Mouse (Mus musculus) CH12.LX (cell line): ENCODE measurements around the gene Gm17324. TPM values are rescaled to one million over a fixed set of nuclear protein-coding genes. Genes with fewer than 3 reads are reported as not detected.

Source experiments
- DNase-seq: peaks from one replicate; pipeline ENCODE4 v3.0.0-alpha.2; 2013; ENCODE audit errors: extremely low read depth
- H3K27ac ChIP-seq: 2 replicates; pipeline ENCODE4 v1.5.1; 2012; ENCODE audit warnings: low read depth, mild to moderate bottlenecking, control low read depth, moderate library complexity; ENCODE audit not compliant: insufficient read depth
- H3K27me3 ChIP-seq: replicated peaks from 2 replicates; pipeline ENCODE3; 2012; ENCODE audit warnings: inconsistent platforms
- H3K36me3 ChIP-seq, 2 experiments: replicated peaks in 1 of 2; 2 replicates each; pipeline versions ENCODE3 to v1.6.1; 2012; ENCODE audit warnings: inconsistent platforms in 1 of 2, low read length in 1 of 2, mild to moderate bottlenecking in 1 of 2, mixed read lengths in 1 of 2, moderate library complexity in 1 of 2; ENCODE audit not compliant: control insufficient read depth in 1 of 2, insufficient read depth in 1 of 2
- H3K4me1 ChIP-seq, 2 experiments: 2 replicates each; pipeline ENCODE4 v1.6.1; 2012; ENCODE audit warnings: inconsistent platforms in 1 of 2, moderate library complexity in 1 of 2; ENCODE audit not compliant: insufficient read depth in 2 of 2, control insufficient read depth in 1 of 2
- H3K4me2 ChIP-seq: 2 replicates; pipeline ENCODE4 v1.6.1; 2012; ENCODE audit warnings: low read depth, mild to moderate bottlenecking, control low read depth; ENCODE audit not compliant: poor library complexity, insufficient read depth, severe bottlenecking
- H3K4me3 ChIP-seq, 3 experiments: fragments of 150-350 bp in 1 of 3; sonication (generic) in 1 of 3; replicated peaks in 1 of 3; 2 replicates each; pipeline versions ENCODE3 to v1.5.1; 2011 to 2012; ENCODE audit warnings: low read depth in 2 of 3, low read length in 2 of 3, mild to moderate bottlenecking in 2 of 3, moderate library complexity in 2 of 3, control low read depth in 1 of 3, improper control_type of control experiment in 1 of 3, inconsistent platforms in 1 of 3, mixed read lengths in 1 of 3; ENCODE audit not compliant: poor library complexity in 1 of 3
- H3K79me2 ChIP-seq: replicated peaks from 2 replicates; pipeline ENCODE4 v1.6.1; 2012; ENCODE audit warnings: mild to moderate bottlenecking, moderate library complexity; ENCODE audit not compliant: control insufficient read depth, poor library complexity, insufficient read depth, severe bottlenecking; ENCODE audit errors: extremely low read depth
- H3K9ac ChIP-seq: 2 replicates; pipeline ENCODE4 v1.6.1; 2012; ENCODE audit warnings: low read depth, mild to moderate bottlenecking, control low read depth, moderate library complexity; ENCODE audit not compliant: insufficient read depth
- H3K9me3 ChIP-seq: replicated peaks from 2 replicates; pipeline ENCODE3; 2012; ENCODE audit warnings: low read length, inconsistent platforms, mixed read lengths
- CHD1 ChIP-seq: IDR thresholded peaks from 2 replicates; pipeline ENCODE4 v1.6.1; 2012; ENCODE audit warnings: low read depth, low read length, improper control_type of control experiment, inconsistent platforms
- CHD2 ChIP-seq: IDR thresholded peaks from 2 replicates; pipeline ENCODE4 v1.6.1; 2011; ENCODE audit warnings: low read length, improper control_type of control experiment
- E2F4 ChIP-seq: IDR thresholded peaks from 2 replicates; pipeline ENCODE4 v1.6.1; 2011; ENCODE audit warnings: low read depth, low read length, improper control_type of control experiment; ENCODE audit not compliant: insufficient replicate concordance
- ELF1 ChIP-seq: IDR thresholded peaks from 2 replicates; pipeline ENCODE4 v1.6.1; 2014; ENCODE audit warnings: low read depth, mild to moderate bottlenecking, inconsistent platforms, low read length, improper control_type of control experiment
- ETS1 ChIP-seq: conservative IDR thresholded peaks from 2 replicates; pipeline ENCODE4 v1.6.1; 2012; ENCODE audit warnings: low read depth, mild to moderate bottlenecking, inconsistent platforms, low read length, improper control_type of control experiment, moderate library complexity
- GABPA ChIP-seq: IDR thresholded peaks from 2 replicates; pipeline ENCODE4 v1.6.1; 2012; ENCODE audit warnings: low read depth, low read length, improper control_type of control experiment, inconsistent platforms; ENCODE audit not compliant: insufficient replicate concordance
- IRF4 ChIP-seq: IDR thresholded peaks from 2 replicates; pipeline ENCODE4 v1.6.1; 2014; ENCODE audit warnings: low read depth, mild to moderate bottlenecking, inconsistent platforms, low read length, improper control_type of control experiment
- MEF2A ChIP-seq: IDR thresholded peaks from 2 replicates; pipeline ENCODE4 v1.6.1; 2014; ENCODE audit warnings: low read depth, mild to moderate bottlenecking, inconsistent platforms, low read length, improper control_type of control experiment, borderline replicate concordance
- MXI1 ChIP-seq: IDR thresholded peaks from 2 replicates; pipeline ENCODE4 v1.6.1; 2011; ENCODE audit warnings: mild to moderate bottlenecking, low read depth, low read length, improper control_type of control experiment
- MYC ChIP-seq: IDR thresholded peaks from 2 replicates; pipeline ENCODE4 v1.6.1; 2011; ENCODE audit warnings: low read depth, mild to moderate bottlenecking, improper control_type of control experiment, low read length
- PAX5 ChIP-seq: IDR thresholded peaks from 2 replicates; pipeline ENCODE4 v1.6.1; 2012; ENCODE audit warnings: low read length, inconsistent platforms, mixed read lengths
- POLR2A ChIP-seq: IDR thresholded peaks from 2 replicates; pipeline ENCODE4 v1.6.1; 2011; ENCODE audit warnings: low read depth, mild to moderate bottlenecking, improper control_type of control experiment, low read length
- RAD21 ChIP-seq: IDR thresholded peaks from 2 replicates; pipeline ENCODE4 v1.6.1; 2011; ENCODE audit warnings: low read depth, mild to moderate bottlenecking, low read length, improper control_type of control experiment, moderate library complexity
- RCOR1 ChIP-seq: conservative IDR thresholded peaks from 2 replicates; pipeline ENCODE4 v1.6.1; 2012; ENCODE audit warnings: low read depth, mild to moderate bottlenecking, inconsistent platforms, low read length, improper control_type of control experiment
- SMC3 ChIP-seq: IDR thresholded peaks from 2 replicates; pipeline ENCODE4 v1.6.1; 2011; ENCODE audit warnings: low read depth, low read length, improper control_type of control experiment
- TCF12 ChIP-seq: IDR thresholded peaks from 2 replicates; pipeline ENCODE4 v1.6.1; 2014; ENCODE audit warnings: low read depth, mild to moderate bottlenecking, inconsistent platforms, low read length, improper control_type of control experiment
- USF2 ChIP-seq: conservative IDR thresholded peaks from 2 replicates; pipeline ENCODE4 v1.6.1; 2011; ENCODE audit warnings: low read depth, low read length, improper control_type of control experiment
- ZKSCAN1 ChIP-seq: IDR thresholded peaks from 2 replicates; pipeline ENCODE4 v1.6.1; 2012; ENCODE audit warnings: low read depth, inconsistent platforms, low read length, improper control_type of control experiment, borderline replicate concordance
- ZMIZ1 ChIP-seq: IDR thresholded peaks from 2 replicates; pipeline ENCODE4 v1.6.1; 2012; ENCODE audit warnings: low read depth, mild to moderate bottlenecking, inconsistent platforms, low read length, improper control_type of control experiment
- ZNF384 ChIP-seq: IDR thresholded peaks from 2 replicates; pipeline ENCODE4 v1.6.1; 2012; ENCODE audit warnings: low read depth, low read length, improper control_type of control experiment, inconsistent platforms
- dilution Hi-C: fragments of 300-500 bp; cut with MboI; formaldehyde crosslinking; loops from 2 replicates; pipeline ENCODE4 v1.14.3; 2020; ENCODE audit warnings: low sequenced_read_pairs; ENCODE audit not compliant: extremely low pct_unique_long_range_greater_than_20kb, extremely low pct_ligation_motif_present
- in situ Hi-C: fragments of 300-500 bp; cut with MboI; formaldehyde crosslinking; loops from 3 replicates; pipeline ENCODE4 v1.14.3; 2019; ENCODE audit warnings: low sequenced_read_pairs, low pct_ligation_motif_present, low pct_unique_long_range_greater_than_20kb, mixed read lengths
- polyA plus RNA-seq: library from polyadenylated mRNA; unstranded; fragments of >175 nt; gene quantifications from 2 replicates; pipeline ENCODE4 v1.2.1, GENCODE M21; 2012; ENCODE audit warnings: low read depth; ENCODE audit not compliant: insufficient read length
- total RNA-seq, 2 experiments: library from RNA; depleted of rRNA; stranded (reverse); fragments of 300-350 nt in 1 of 2; fragments of >200 nt in 1 of 2; gene quantifications; 2 replicates each; pipeline ENCODE4 v1.2.3; 2012 to 2014

The Gm17324 gene
- total and polyA plus RNA-seq, 3 experiments, result 0.55 TPM; not detected in 2

- in situ Hi-C loops, result no loop called here
- peaks cover 2 to 14% of the 10 kb centered on the region in 2 experiments; a peak in 2 of 4 replicates for H3K4me1 ChIP-seq
- peaks cover 8% of the 10 kb centered on the region for H3K9me3 ChIP-seq
- H3K27ac ChIP-seq, result no peak overlapping the region
- dilution Hi-C loops, result no loop called here
- H3K36me3 ChIP-seq, result no peaks in the 10 kb centered on the region
- no peak for DNase-seq
- no peak overlapping the region for H3K9ac ChIP-seq
- no peaks in the 10 kb centered on the region for H3K79me2 ChIP-seq
- H3K27me3 ChIP-seq, result peaks cover 70% of the 10 kb centered on the region
- TF ChIP-seq E2F4, result no peak
- no peak for TF ChIP-seq CHD2
- TF ChIP-seq ETS1, result no peak
- TF ChIP-seq USF2, result no peak
- TF ChIP-seq GABPA, result no peak
- TF ChIP-seq CHD1, result no peak
- TF ChIP-seq RAD21, result no peak
- H3K4me3 ChIP-seq, result no peak overlapping the region
- no peak overlapping the region for H3K4me2 ChIP-seq
Measured at GRCm38 (mm10) chr9:78428185-78428584, 20.4 kb downstream of the Gm17324 start.

GRCm38 (mm10) chr9:78427362-78427781, 21.2 kb downstream of the Gm17324 start:
- Histone ChIP-seq H3K79me2 (no peaks in the 10 kb centered on the region), H3K4me2 (no peak overlapping the region), H3K9ac (no peak overlapping the region), H3K4me3 (no peak overlapping the region), H3K27ac (no peak overlapping the region), H3K9me3 (peaks cover 7% of the 10 kb centered on the region), H3K4me1 (peaks cover 2 to 14% of the 10 kb centered on the region in 2 experiments; a peak in 2 of 4 replicates), H3K27me3 (peaks cover 67% of the 10 kb centered on the region), H3K36me3 (no peaks in the 10 kb centered on the region)
- no peak for DNase-seq
- in situ Hi-C loops (no loop called here), dilution Hi-C loops (no loop called here)
- TF ChIP-seq ETS1 (no peak), TCF12 (no peak), MYC (no peak), MEF2A (no peak), POLR2A (no peak), CHD1 (no peak), GABPA (no peak), ELF1 (no peak), PAX5 (no peak), RAD21 (no peak), IRF4 (no peak), RCOR1 (no peak), ZMIZ1 (no peak), MXI1 (no peak), CHD2 (no peak), SMC3 (no peak), ZNF384 (no peak), USF2 (no peak), ZKSCAN1 (no peak)
